Mouse (Mus musculus) hindbrain, embryonic 16.5 days (tissue): Measurements from ENCODE around the gene Smtnl2. TPM values are rescaled to one million over a fixed set of nuclear protein-coding genes. Genes with fewer than 3 reads are reported as not detected.

Experiments used
- ATAC-seq: fragments of 200-750 bp; cut with Nextera tagmentation; 2 replicates; pipeline ENCODE4 v1.8.0; 2017; ENCODE audit warnings: moderate TSS enrichment, moderate library complexity
- H3K27ac ChIP-seq: fragments of 300-500 bp; sonication (generic); 2 replicates; pipeline ENCODE4 v1.5.1; 2014; ENCODE audit warnings: low read depth, mild to moderate bottlenecking, control low read depth, low read length, moderate library complexity
- H3K27me3 ChIP-seq: fragments of 300-500 bp; sonication (generic); replicated peaks from 2 replicates; pipeline ENCODE4 v1.6.1; 2014; ENCODE audit warnings: low read length; ENCODE audit not compliant: control insufficient read depth, insufficient read depth
- H3K36me3 ChIP-seq: fragments of 300-500 bp; sonication (generic); 2 replicates; pipeline ENCODE4 v1.6.1; 2014; ENCODE audit warnings: mild to moderate bottlenecking, low read length, moderate library complexity, mixed read lengths; ENCODE audit not compliant: control insufficient read depth, insufficient read depth
- H3K4me1 ChIP-seq: fragments of 300-500 bp; sonication (generic); 2 replicates; pipeline ENCODE4 v1.6.1; 2014; ENCODE audit warnings: low read depth, low read length; ENCODE audit not compliant: control insufficient read depth, insufficient read depth
- H3K4me2 ChIP-seq: fragments of 300-500 bp; sonication (generic); 2 replicates; pipeline ENCODE4 v1.6.1; 2014; ENCODE audit warnings: mild to moderate bottlenecking, low read length, control low read depth, moderate library complexity
- H3K4me3 ChIP-seq: fragments of 300-500 bp; sonication (generic); 2 replicates; pipeline ENCODE4 v1.5.1; 2014; ENCODE audit warnings: mild to moderate bottlenecking, low read length, control low read depth, moderate library complexity
- H3K9ac ChIP-seq: fragments of 300-500 bp; sonication (generic); 2 replicates; pipeline ENCODE4 v1.6.1; 2014; ENCODE audit warnings: low read depth, mild to moderate bottlenecking, control low read depth, low read length, moderate library complexity
- H3K9me3 ChIP-seq: fragments of 300-500 bp; sonication (generic); 2 replicates; pipeline ENCODE4 v1.6.1; 2014; ENCODE audit warnings: mild to moderate bottlenecking, low read length, moderate library complexity; ENCODE audit not compliant: control insufficient read depth
- WGBS: fragments of 180-500 bp; shearing (Covaris S2); extraction: QIAGEN DNeasy Blood & Tissue Kit; methylation state at CpG from one replicate; pipeline ENCODE4 v1.1.7; 2014; 5-methylcytosine and 5-hydroxymethylcytosine counted together
- polyA plus RNA-seq: library from polyadenylated mRNA; unstranded; fragments of >200 nt; fragmentation: Nextera tagmentation; extraction: Ambion mirVana; gene quantifications from 2 replicates; pipeline ENCODE4 v1.2.1, GENCODE M21; 2015

The Smtnl2 gene
- polyA plus RNA-seq, 1 experiment from 2014 or later: 12.3 TPM

DNA sequence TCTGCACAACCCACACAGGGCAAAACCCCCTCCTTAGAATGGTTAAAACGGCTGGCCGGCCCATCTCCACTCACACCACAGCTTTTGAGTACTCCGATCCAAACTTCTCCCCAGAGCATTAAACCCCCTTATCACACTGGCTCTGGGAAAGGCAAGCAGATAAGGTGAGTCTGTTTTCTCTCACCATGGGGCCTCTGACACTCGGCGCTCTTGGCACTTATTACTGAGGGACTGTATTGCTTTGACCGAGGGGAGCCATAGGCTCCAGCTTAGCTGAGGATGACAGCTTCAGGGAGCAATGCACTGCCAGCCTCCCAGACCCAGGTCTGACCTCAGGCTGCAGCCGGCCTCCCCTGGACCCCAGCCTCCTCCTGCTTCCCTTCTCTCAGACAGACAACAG is 3.9 kb downstream of the Smtnl2 start:
- Histone ChIP-seq H3K4me1 (peaks cover 12% of the 10 kb centered on the region), H3K9me3 (no peaks in the 10 kb centered on the region), H3K27ac (no peak overlapping the region), H3K4me3 (no peak overlapping the region), H3K4me2 (no peak overlapping the region), H3K27me3 (peaks cover 8% of the 10 kb centered on the region), H3K9ac (no peak overlapping the region), H3K36me3 (no peaks in the 10 kb centered on the region)
- WGBS: 21% methylated on average over 7 of the region's 7 CpGs
- ATAC-seq: no peak

- 22% methylated on average over 3 of the region's 3 CpGs for WGBS
- H3K27ac ChIP-seq: no peak overlapping the region
- ATAC-seq: no peak
Measured at GRCm38 (mm10) chr11:72407081-72407480, 4.4 kb downstream of the Smtnl2 start.

DNA sequence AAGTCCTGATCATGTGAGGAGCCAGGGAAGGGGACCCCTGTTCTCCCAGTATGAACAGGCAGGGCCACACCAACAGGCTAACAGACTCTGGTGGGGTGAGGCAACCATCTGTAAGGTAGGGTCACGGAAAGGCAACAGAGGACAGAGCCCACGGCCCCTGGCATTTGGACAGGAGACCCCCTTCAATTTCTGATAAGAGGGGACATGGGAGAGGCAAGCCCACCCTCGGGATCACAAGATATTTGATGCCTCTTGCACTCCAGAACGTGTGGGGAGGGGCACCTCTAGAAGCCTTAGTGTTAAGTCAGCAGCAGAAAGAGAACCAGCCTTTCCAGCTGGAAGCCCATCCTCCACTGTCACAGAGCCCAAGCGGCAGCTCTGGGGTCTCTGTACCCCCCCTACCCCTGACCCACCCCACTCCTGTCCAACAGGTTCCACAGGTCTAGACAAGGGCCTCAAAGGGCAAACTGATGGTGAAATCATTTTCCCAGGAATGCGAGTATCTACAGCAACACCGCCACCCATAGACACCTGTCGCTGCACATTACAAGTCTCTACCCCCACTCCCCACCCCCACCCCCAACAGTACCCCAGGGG is 5.3 kb downstream of the Smtnl2 start:
- H3K9me3 ChIP-seq: no peaks in the 10 kb centered on the region
- H3K27me3 ChIP-seq: peaks cover 5% of the 10 kb centered on the region; the same call in 1 of the 2 replicates
- H3K4me3 ChIP-seq: no peak overlapping the region
- no peak overlapping the region for H3K27ac ChIP-seq
- no peak overlapping the region for H3K9ac ChIP-seq
- no peaks in the 10 kb centered on the region for H3K36me3 ChIP-seq
- peaks cover 8% of the 10 kb centered on the region; the same call in 1 of the 2 replicates for H3K4me1 ChIP-seq
- no peak overlapping the region for H3K4me2 ChIP-seq
- no peak for ATAC-seq
- WGBS: 62% methylated on average over 8 of the region's 8 CpGs

More at GRCm38 (mm10) chr11:72407081-72407480, 4.4 kb downstream of the Smtnl2 start:
- H3K4me1 ChIP-seq: peaks cover 12% of the 10 kb centered on the region
- no peaks in the 10 kb centered on the region for H3K9me3 ChIP-seq
- peaks cover 5% of the 10 kb centered on the region; the same call in 1 of the 2 replicates for H3K27me3 ChIP-seq
- no peak overlapping the region for H3K4me3 ChIP-seq
- no peak overlapping the region for H3K4me2 ChIP-seq
- H3K36me3 ChIP-seq: no peaks in the 10 kb centered on the region
- no peak overlapping the region for H3K9ac ChIP-seq

- H3K4me2 ChIP-seq: no peak overlapping the region
- H3K9ac ChIP-seq: no peak overlapping the region
- ATAC-seq: no peak
- H3K9me3 ChIP-seq: no peaks in the 10 kb centered on the region
- H3K36me3 ChIP-seq: no peaks in the 10 kb centered on the region
- 65% methylated on average over 4 of the region's 4 CpGs for WGBS
- H3K27me3 ChIP-seq: peaks cover 5% of the 10 kb centered on the region; the same call in 1 of the 2 replicates
- H3K27ac ChIP-seq: no peak overlapping the region
- H3K4me3 ChIP-seq: no peak overlapping the region
- H3K4me1 ChIP-seq: peaks cover 1% of the 10 kb centered on the region; the same call in 1 of the 2 replicates
Measured at GRCm38 (mm10) chr11:72405532-72405931, 6.0 kb downstream of the Smtnl2 start.

DNA sequence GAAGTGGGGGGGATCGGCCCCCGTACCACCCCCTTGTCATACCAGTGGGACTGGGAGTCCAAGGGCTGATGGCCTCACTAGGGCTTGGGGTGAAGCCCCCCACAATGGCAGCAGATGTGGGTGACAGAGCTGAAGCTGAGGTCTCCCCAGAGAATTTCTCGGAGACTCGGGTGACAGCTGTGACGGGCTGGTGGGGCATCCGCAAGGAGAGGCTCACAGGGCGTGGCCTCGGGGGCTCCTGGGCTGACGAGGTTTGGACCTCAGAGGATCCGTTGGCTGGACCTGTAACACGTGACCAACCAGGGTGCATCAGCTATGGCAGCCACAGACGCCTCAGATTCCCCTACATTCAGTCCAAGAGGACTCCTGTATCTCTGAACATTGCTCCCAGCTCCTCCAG is 8.5 kb downstream of the Smtnl2 start:
- no peaks in the 10 kb centered on the region for H3K9me3 ChIP-seq
- ATAC-seq: no peak
- H3K4me2 ChIP-seq: no peak overlapping the region
- H3K27ac ChIP-seq: no peak overlapping the region
- H3K27me3 ChIP-seq: no peaks in the 10 kb centered on the region
- H3K4me3 ChIP-seq: no peak overlapping the region
- H3K9ac ChIP-seq: no peak overlapping the region
- H3K36me3 ChIP-seq: no peaks in the 10 kb centered on the region; the same call in 1 of the 2 replicates
- WGBS: 93% methylated on average over 12 of the region's 12 CpGs
- H3K4me1 ChIP-seq: no peaks in the 10 kb centered on the region

DNA sequence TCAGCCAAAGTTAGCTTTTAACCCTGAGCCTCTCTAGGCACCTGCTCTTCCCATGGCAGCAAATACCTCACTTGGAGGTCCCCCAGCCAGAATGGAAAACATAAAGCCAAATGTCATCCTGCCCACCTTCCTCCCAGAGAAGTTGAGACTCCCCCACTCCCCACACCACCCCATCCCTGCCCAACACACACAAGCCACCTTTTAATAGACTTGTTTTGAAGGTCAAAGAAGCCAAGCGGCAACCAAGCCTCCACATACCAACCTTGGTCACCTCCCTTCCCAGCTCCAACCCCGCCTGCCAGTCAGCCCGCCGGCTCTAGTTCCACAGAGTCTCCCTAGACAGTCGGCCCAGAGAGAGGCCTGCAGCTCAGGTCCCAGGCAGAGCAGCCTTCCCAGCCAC is 9.5 kb downstream of the Smtnl2 start:
- Histone ChIP-seq H3K9ac (no peak overlapping the region), H3K9me3 (no peaks in the 10 kb centered on the region), H3K4me2 (no peak overlapping the region), H3K27me3 (no peaks in the 10 kb centered on the region), H3K27ac (no peak overlapping the region), H3K4me1 (no peaks in the 10 kb centered on the region), H3K36me3 (no peaks in the 10 kb centered on the region; the same call in 1 of the 2 replicates), H3K4me3 (no peak overlapping the region)
- ATAC-seq: no peak
- 80% methylated on average over 5 of the region's 5 CpGs for WGBS

- Histone ChIP-seq H3K4me1 (no peaks in the 10 kb centered on the region), H3K27me3 (no peaks in the 10 kb centered on the region), H3K9ac (no peak overlapping the region), H3K4me2 (no peak overlapping the region), H3K4me3 (no peak overlapping the region), H3K9me3 (no peaks in the 10 kb centered on the region), H3K36me3 (no peaks in the 10 kb centered on the region; the same call in 1 of the 2 replicates), H3K27ac (no peak overlapping the region)
- 93% methylated on average over 12 of the region's 12 CpGs for WGBS
- no peak for ATAC-seq
Measured at GRCm38 (mm10) chr11:72401068-72401467, 10.4 kb downstream of the Smtnl2 start.

DNA sequence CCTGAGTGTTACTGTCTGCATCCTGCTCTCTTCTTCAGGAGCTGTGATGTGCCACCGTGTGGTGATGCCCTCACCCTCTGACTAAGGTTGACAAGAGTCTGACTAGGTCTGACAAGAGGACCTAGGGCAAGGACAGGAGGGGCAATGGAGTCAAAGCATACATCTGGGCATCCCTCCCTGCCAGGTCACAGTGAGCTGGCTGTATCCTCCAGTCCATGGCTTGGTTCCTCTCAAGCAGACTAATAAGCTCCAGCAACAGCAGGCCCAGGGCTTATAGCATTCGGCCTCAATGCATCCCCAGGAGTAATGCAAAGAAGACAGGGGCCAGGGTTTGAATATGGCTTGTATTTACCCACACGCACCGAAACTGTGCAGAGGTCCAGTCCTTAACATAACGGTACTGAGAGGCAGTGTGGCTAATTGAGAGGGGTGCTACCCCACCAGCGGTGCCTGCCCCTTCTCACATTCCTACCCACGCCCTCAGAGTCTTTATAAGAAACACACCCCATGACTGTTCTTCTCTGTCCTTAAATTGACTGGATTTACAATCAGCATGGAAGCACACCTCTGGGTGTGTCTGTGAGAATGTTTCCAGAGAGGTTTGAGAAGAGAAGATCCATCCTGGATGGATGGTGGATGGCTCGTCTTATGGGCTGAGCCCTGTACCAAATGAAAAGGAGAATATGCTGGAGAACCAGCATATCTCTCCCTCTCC is 13.5 kb downstream of the Smtnl2 start:
- H3K4me1 ChIP-seq: 0 out of 2 replicates have a peak, but pooled peaks cover 3% of the 10 kb centered on the region
- no peak overlapping the region for H3K27ac ChIP-seq
- H3K27me3 ChIP-seq: no peaks in the 10 kb centered on the region
- no peaks in the 10 kb centered on the region; the same call in 1 of the 2 replicates for H3K36me3 ChIP-seq
- ATAC-seq: no peak
- no peak overlapping the region for H3K9ac ChIP-seq
- H3K9me3 ChIP-seq: no peaks in the 10 kb centered on the region
- H3K4me3 ChIP-seq: no peak overlapping the region
- H3K4me2 ChIP-seq: no peak overlapping the region
- 86% methylated on average over 8 of the region's 8 CpGs for whole genome bisulfite sequencing

DNA sequence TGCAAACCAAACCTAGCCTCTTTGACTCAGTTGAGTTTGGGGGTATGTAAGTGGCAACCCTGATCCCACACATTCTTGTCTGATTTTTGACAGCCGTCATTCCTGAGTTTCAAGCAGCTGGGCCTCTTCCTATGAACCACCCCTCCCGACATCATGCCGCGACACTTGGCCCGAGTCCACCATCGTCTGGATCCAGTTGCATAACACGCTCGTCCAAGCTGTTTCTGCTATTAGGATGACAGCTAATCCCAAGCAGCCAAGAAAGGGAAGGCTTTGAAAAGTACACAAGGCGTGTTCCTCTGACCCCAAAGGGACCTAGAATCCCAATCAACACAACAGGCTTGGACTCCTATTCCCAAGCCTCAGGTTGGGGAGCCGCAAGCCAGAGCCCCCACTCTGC is 14.4 kb downstream of the Smtnl2 start:
- no peaks in the 10 kb centered on the region for H3K27me3 ChIP-seq
- no peaks in the 10 kb centered on the region; the same call in 1 of the 2 replicates for H3K36me3 ChIP-seq
- 0 out of 2 replicates have a peak, but pooled peaks cover 3% of the 10 kb centered on the region for H3K4me1 ChIP-seq
- no peak overlapping the region for H3K4me2 ChIP-seq
- no peaks in the 10 kb centered on the region for H3K9me3 ChIP-seq
- no peak overlapping the region for H3K9ac ChIP-seq
- H3K4me3 ChIP-seq: no peak overlapping the region
- 61% methylated on average over 10 of the region's 10 CpGs for WGBS
- H3K27ac ChIP-seq: no peak overlapping the region
- no peak for ATAC-seq
